Mouse (Mus musculus): ENCODE measurements around the gene Trcg1. TPM values are rescaled to one million over a fixed set of nuclear protein-coding genes. Genes with fewer than 3 reads are reported as not detected.

Gene Trcg1
- polyA plus RNA-seq, 2 experiments: not detected

- Histone ChIP-seq H3K4me3 (ENCODE audit: insufficient read depth in 1 of 2, low read depth in 2 of 2, low read length in 2 of 2) (no peak overlapping the region), H3K9me3 (ENCODE audit: control insufficient read depth, low read length) (no peaks in the 10 kb centered on the region), H3K9ac (replicated peaks) (no peak overlapping the region), H3K4me1 (replicated peaks; ENCODE audit: control insufficient read depth in 2 of 2, insufficient read depth in 2 of 2, low read length in 1 of 2) (peaks cover 7 to 23% of the 10 kb centered on the region in 2 experiments), H3K36me3 (replicated peaks; ENCODE audit: control insufficient read depth, insufficient read depth, low read depth) (no peaks in the 10 kb centered on the region), H3K4me2 (ENCODE audit: low read depth) (no peak overlapping the region), H3K27ac (no peak overlapping the region), H3K27me3 (ENCODE audit: control insufficient read depth, insufficient read depth, low read length) (no peaks in the 10 kb centered on the region)
- ATAC-seq (ENCODE audit: insufficient read depth): no peak
- DNase-seq (ENCODE audit: low read depth in 3 of 3, low spot score in 3 of 3): no peak
- WGBS (ENCODE audit: insufficient replicate concordance): 61% methylated on average over 1 of the region's 1 CpGs
- TF ChIP-seq EP300 (IDR thresholded peaks at IDR 0.05; ENCODE audit: low read depth) (no peak), CTCF (IDR thresholded peaks at IDR 0.05; ENCODE audit: low read depth) (no peak)
Observed at GRCm38 (mm10) chr9:57271081-57271480, 34.7 kb downstream of the Trcg1 start.

GRCm38 (mm10) chr9:57271837-57272562, 35.6 kb downstream of the Trcg1 start:
- WGBS (ENCODE audit: insufficient replicate concordance): 36% methylated on average over 9 of the region's 9 CpGs

GRCm38 (mm10) chr9:57272902-57273804, 36.8 kb downstream of the Trcg1 start:
- H3K9ac ChIP-seq (replicated peaks): no peak overlapping the region
- WGBS (ENCODE audit: insufficient replicate concordance): 13% methylated on average over 8 of the region's 8 CpGs
- peaks cover 7 to 16% of the 10 kb centered on the region in 2 experiments for H3K4me1 ChIP-seq (replicated peaks; ENCODE audit: control insufficient read depth in 2 of 2, insufficient read depth in 2 of 2, low read length in 1 of 2)
- no peak overlapping the region for H3K27ac ChIP-seq
- no peaks in the 10 kb centered on the region for H3K27me3 ChIP-seq (ENCODE audit: control insufficient read depth, insufficient read depth, low read length)
- no peak overlapping the region for H3K4me2 ChIP-seq (ENCODE audit: low read depth)
- DNase-seq (ENCODE audit: low read depth in 3 of 3, low spot score in 3 of 3): no peak
- no peak for TF ChIP-seq EP300 (IDR thresholded peaks at IDR 0.05; ENCODE audit: low read depth)
- no peak for TF ChIP-seq CTCF (IDR thresholded peaks at IDR 0.05; ENCODE audit: low read depth)
- no peak for ATAC-seq (ENCODE audit: insufficient read depth)
- no peak overlapping the region for H3K4me3 ChIP-seq (ENCODE audit: insufficient read depth in 1 of 2, low read depth in 2 of 2, low read length in 2 of 2)
- no peaks in the 10 kb centered on the region for H3K9me3 ChIP-seq (ENCODE audit: control insufficient read depth, low read length)
- no peaks in the 10 kb centered on the region for H3K36me3 ChIP-seq (replicated peaks; ENCODE audit: control insufficient read depth, insufficient read depth, low read depth)

More at GRCm38 (mm10) chr9:57271837-57272562, 35.6 kb downstream of the Trcg1 start:
- DNase-seq (ENCODE audit: low read depth in 3 of 3, low spot score in 3 of 3) (no peak), ATAC-seq (ENCODE audit: insufficient read depth) (no peak)
- H3K9ac ChIP-seq (replicated peaks): no peak overlapping the region
- no peaks in the 10 kb centered on the region for H3K27me3 ChIP-seq (ENCODE audit: control insufficient read depth, insufficient read depth, low read length)
- no peaks in the 10 kb centered on the region for H3K9me3 ChIP-seq (ENCODE audit: control insufficient read depth, low read length)
- no peak for TF ChIP-seq EP300 (IDR thresholded peaks at IDR 0.05; ENCODE audit: low read depth)
- no peak for TF ChIP-seq CTCF (IDR thresholded peaks at IDR 0.05; ENCODE audit: low read depth)
- peaks cover 7 to 23% of the 10 kb centered on the region in 2 experiments for H3K4me1 ChIP-seq (replicated peaks; ENCODE audit: control insufficient read depth in 2 of 2, insufficient read depth in 2 of 2, low read length in 1 of 2)
- H3K27ac ChIP-seq: no peak overlapping the region
- no peak overlapping the region for H3K4me3 ChIP-seq (ENCODE audit: insufficient read depth in 1 of 2, low read depth in 2 of 2, low read length in 2 of 2)
- no peaks in the 10 kb centered on the region for H3K36me3 ChIP-seq (replicated peaks; ENCODE audit: control insufficient read depth, insufficient read depth, low read depth)
- H3K4me2 ChIP-seq (ENCODE audit: low read depth): no peak overlapping the region

GRCm38 (mm10) chr9:57273805-57274494, 37.6 kb downstream of the Trcg1 start:
- 37% methylated on average over 6 of the region's 6 CpGs for WGBS (ENCODE audit: insufficient replicate concordance)
- Histone ChIP-seq H3K9me3 (ENCODE audit: control insufficient read depth, low read length) (no peaks in the 10 kb centered on the region), H3K4me1 (replicated peaks; ENCODE audit: control insufficient read depth in 2 of 2, insufficient read depth in 2 of 2, low read length in 1 of 2) (peaks cover under 1 to 15% of the 10 kb centered on the region in 2 experiments), H3K4me3 (ENCODE audit: insufficient read depth in 1 of 2, low read depth in 2 of 2, low read length in 2 of 2) (no peak overlapping the region), H3K9ac (replicated peaks) (no peak overlapping the region), H3K27me3 (ENCODE audit: control insufficient read depth, insufficient read depth, low read length) (no peaks in the 10 kb centered on the region), H3K36me3 (replicated peaks; ENCODE audit: control insufficient read depth, insufficient read depth, low read depth) (no peaks in the 10 kb centered on the region), H3K4me2 (ENCODE audit: low read depth) (no peak overlapping the region), H3K27ac (no peak overlapping the region)
- no peak for TF ChIP-seq EP300 (IDR thresholded peaks at IDR 0.05; ENCODE audit: low read depth)
- TF ChIP-seq CTCF (IDR thresholded peaks at IDR 0.05; ENCODE audit: low read depth): no peak
- DNase-seq (ENCODE audit: low read depth in 3 of 3, low spot score in 3 of 3): no peak
- no peak for ATAC-seq (ENCODE audit: insufficient read depth)
